Mouse (Mus musculus): ENCODE data around the gene Mtmr4. TPM values are rescaled to one million over a fixed set of nuclear protein-coding genes. Genes with fewer than 3 reads are reported as not detected.

Mtmr4 gene
- polyA plus RNA-seq, 1 experiment from 2014 or later, result 19.8 TPM

DNA sequence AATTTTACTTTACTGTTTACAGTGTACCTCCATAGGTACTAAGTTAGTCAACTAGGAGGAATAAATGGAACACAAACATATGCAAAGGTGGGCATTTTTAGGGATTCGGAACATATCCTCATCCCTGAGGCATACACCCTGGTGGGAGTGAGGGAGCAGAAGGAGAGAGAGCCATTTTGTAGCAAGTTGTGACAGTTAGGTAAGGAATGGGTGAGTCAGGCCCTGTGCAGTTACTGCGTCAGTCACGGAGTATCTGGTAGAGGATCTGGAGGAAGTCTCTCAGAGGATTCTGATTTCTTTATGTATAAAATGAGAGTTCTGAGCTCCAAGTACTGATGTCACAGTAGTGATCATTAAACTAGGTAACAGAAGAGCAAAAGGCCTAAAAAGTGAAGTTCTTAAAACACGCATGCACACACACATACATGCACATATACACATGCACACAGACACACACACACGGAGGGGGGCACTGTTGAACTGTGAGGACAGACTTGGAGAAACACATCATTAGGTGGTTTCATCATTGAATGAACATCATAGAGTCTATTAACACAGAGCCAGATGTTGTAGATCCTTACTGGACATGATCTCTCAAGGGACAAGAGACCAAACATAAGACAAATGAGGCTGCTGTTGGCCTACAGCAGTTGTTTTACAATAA lies 4.6 kb upstream of the Mtmr4 start:
- WGBS, result 86% methylated on average over 5 of the region's 5 CpGs
- H3K4me1 ChIP-seq (replicated peaks; ENCODE audit: insufficient read depth, low read length), result peaks cover 10% of the 10 kb centered on the region; the same call in 1 of the 2 replicates
- no peak for ATAC-seq (replicated peaks; ENCODE audit: low FRiP score, low read depth)

DNA sequence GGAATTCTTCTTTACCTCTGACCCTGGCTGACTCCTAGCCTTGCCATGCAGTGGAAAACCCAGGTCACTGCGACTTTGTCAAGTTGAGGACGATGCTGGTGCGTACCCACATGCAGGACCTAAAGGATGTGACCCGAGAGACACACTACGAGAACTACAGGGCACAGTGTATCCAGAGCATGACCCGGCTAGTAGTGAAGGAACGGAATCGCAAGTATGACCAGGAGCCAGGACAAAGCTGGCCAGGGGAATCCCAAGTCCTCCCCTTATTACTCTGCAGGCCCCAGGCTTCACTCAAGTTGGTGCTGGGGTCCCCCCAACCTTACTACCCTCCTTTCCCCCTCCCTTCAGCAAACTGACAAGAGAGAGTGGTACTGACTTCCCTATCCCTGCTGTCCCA lies 2.4 kb upstream of the Mtmr4 start:
- ATAC-seq (replicated peaks; ENCODE audit: low FRiP score, low read depth) (no peak), DNase-seq (ENCODE audit: low spot score) (no peak)
- no peak overlapping the region for H3K4me2 ChIP-seq (ENCODE audit: low read length)
- WGBS, result 91% methylated on average over 8 of the region's 8 CpGs
- H3K9me3 ChIP-seq (replicated peaks; ENCODE audit: low read length), result no peaks in the 10 kb centered on the region
- H3K36me3 ChIP-seq (ENCODE audit: insufficient read depth, low read length), result 0 out of 2 replicates have a peak, but pooled peaks cover 7% of the 10 kb centered on the region
- no peak overlapping the region for H3K27ac ChIP-seq
- no peaks in the 10 kb centered on the region for H3K27me3 ChIP-seq (ENCODE audit: insufficient read depth, low read length)
- no peak for TF ChIP-seq CTCF (IDR thresholded peaks at IDR 0.05; ENCODE audit: low read depth)
- peaks cover 11% of the 10 kb centered on the region; the same call in 1 of the 2 replicates for H3K4me1 ChIP-seq (replicated peaks; ENCODE audit: insufficient read depth, low read length)
- no peak overlapping the region for H3K9ac ChIP-seq (ENCODE audit: low read depth, low read length)
- no peak overlapping the region for H3K4me3 ChIP-seq (replicated peaks; ENCODE audit: low read depth, low read length)

More for the DNA sequence above, 4.6 kb upstream of the Mtmr4 start:
- no peak overlapping the region for H3K4me2 ChIP-seq (ENCODE audit: low read length)
- H3K36me3 ChIP-seq (ENCODE audit: insufficient read depth, low read length), result 0 out of 2 replicates have a peak, but pooled peaks cover 3% of the 10 kb centered on the region
- H3K27ac ChIP-seq, result no peak overlapping the region
- H3K9ac ChIP-seq (ENCODE audit: low read depth, low read length), result no peak overlapping the region
- DNase-seq (ENCODE audit: low spot score), result peak; percentile 66
- H3K9me3 ChIP-seq (replicated peaks; ENCODE audit: low read length), result no peaks in the 10 kb centered on the region
- 0 out of 2 replicates have a peak, but pooled peaks have one; percentile 2 for TF ChIP-seq CTCF (IDR thresholded peaks at IDR 0.05; ENCODE audit: low read depth)
- H3K27me3 ChIP-seq (ENCODE audit: insufficient read depth, low read length), result no peaks in the 10 kb centered on the region
- H3K4me3 ChIP-seq (replicated peaks; ENCODE audit: low read depth, low read length), result no peak overlapping the region

DNA sequence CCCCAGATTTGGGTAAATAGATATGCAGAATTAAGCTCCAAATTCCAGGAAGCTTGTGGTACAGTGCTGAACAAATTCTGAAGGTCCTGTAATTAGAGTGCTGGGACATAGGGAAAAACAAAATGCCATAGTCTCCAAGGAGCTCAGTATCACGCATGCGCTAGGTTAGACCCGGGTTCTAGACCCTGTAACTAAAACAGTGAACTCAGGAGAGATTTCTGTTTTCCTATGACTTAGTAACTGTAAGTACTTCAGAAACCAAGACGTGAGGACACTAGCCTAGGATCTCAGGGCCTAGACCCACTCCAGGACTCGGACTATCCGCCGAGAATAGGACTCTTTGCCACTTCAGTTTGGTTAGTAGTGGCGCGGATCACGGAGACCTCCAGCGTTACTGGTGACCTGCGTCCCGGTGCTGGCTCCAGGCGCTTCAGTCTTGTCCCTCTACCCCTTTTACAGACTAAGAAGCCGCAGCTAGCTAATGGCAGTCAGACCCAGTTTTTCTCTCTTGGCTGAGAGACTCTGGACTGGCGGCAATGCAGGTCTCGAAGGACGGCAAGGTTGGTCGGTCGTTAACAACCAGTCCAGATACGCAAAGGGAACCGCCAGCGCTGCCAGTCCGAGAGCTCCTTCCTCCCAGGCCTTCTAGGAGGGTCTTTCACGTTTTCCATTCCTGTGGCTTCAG lies 979 bp upstream of the Mtmr4 start:
- peak overlapping the region; percentile 68 for H3K4me3 ChIP-seq (replicated peaks; ENCODE audit: low read depth, low read length)
- peak; percentile 49 for DNase-seq (ENCODE audit: low spot score)
- no peaks in the 10 kb centered on the region for H3K27me3 ChIP-seq (ENCODE audit: insufficient read depth, low read length)
- TF ChIP-seq CTCF (IDR thresholded peaks at IDR 0.05; ENCODE audit: low read depth), result no peak
- peaks cover 14% of the 10 kb centered on the region; the same call in 1 of the 2 replicates for H3K4me1 ChIP-seq (replicated peaks; ENCODE audit: insufficient read depth, low read length)
- H3K9me3 ChIP-seq (replicated peaks; ENCODE audit: low read length), result no peaks in the 10 kb centered on the region
- H3K27ac ChIP-seq, result peak overlapping the region; percentile 94
- H3K9ac ChIP-seq (ENCODE audit: low read depth, low read length), result peak overlapping the region; percentile 82
- H3K4me2 ChIP-seq (ENCODE audit: low read length), result peak overlapping the region; percentile 76
- H3K36me3 ChIP-seq (ENCODE audit: insufficient read depth, low read length), result 0 out of 2 replicates have a peak, but pooled peaks cover 7% of the 10 kb centered on the region
- 2% methylated on average over 25 of the region's 25 CpGs for WGBS
- ATAC-seq (replicated peaks; ENCODE audit: low FRiP score, low read depth), result no peak

DNA sequence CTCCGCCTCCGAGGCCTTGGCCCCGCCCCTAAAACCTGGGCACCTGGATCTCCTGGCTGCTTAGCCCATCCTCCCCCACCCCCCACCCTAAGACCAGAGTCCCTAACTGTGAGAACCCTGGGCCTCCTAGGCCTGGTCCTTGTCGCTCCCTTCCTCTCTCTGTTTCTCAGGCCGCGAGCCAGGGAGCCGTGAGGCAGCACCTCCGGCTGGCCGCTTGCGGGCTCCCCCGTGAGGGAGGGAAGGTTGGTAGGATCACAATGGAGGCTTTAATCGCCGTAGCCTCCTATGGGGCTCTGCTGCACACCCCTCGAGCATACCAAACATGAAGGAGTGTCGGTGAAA lies 363 bp downstream of the Mtmr4 start:
- DNase-seq (ENCODE audit: low spot score) (no peak), ATAC-seq (replicated peaks; ENCODE audit: low FRiP score, low read depth) (no peak)
- Histone ChIP-seq H3K27ac (peak overlapping the region; percentile 94), H3K4me3 (replicated peaks; ENCODE audit: low read depth, low read length) (peak overlapping the region; percentile 45), H3K36me3 (ENCODE audit: insufficient read depth, low read length) (0 out of 2 replicates have a peak, but pooled peaks cover 12% of the 10 kb centered on the region), H3K9ac (ENCODE audit: low read depth, low read length) (peak overlapping the region; percentile 66), H3K27me3 (ENCODE audit: insufficient read depth, low read length) (no peaks in the 10 kb centered on the region), H3K4me1 (replicated peaks; ENCODE audit: insufficient read depth, low read length) (peaks cover 25% of the 10 kb centered on the region; the same call in 1 of the 2 replicates), H3K4me2 (ENCODE audit: low read length) (peak overlapping the region; percentile 57), H3K9me3 (replicated peaks; ENCODE audit: low read length) (no peaks in the 10 kb centered on the region)
- WGBS, result 2% methylated on average over 10 of the region's 15 CpGs
- peak; percentile 32; the same call in 1 of the 2 replicates for TF ChIP-seq CTCF (IDR thresholded peaks at IDR 0.05; ENCODE audit: low read depth)

DNA sequence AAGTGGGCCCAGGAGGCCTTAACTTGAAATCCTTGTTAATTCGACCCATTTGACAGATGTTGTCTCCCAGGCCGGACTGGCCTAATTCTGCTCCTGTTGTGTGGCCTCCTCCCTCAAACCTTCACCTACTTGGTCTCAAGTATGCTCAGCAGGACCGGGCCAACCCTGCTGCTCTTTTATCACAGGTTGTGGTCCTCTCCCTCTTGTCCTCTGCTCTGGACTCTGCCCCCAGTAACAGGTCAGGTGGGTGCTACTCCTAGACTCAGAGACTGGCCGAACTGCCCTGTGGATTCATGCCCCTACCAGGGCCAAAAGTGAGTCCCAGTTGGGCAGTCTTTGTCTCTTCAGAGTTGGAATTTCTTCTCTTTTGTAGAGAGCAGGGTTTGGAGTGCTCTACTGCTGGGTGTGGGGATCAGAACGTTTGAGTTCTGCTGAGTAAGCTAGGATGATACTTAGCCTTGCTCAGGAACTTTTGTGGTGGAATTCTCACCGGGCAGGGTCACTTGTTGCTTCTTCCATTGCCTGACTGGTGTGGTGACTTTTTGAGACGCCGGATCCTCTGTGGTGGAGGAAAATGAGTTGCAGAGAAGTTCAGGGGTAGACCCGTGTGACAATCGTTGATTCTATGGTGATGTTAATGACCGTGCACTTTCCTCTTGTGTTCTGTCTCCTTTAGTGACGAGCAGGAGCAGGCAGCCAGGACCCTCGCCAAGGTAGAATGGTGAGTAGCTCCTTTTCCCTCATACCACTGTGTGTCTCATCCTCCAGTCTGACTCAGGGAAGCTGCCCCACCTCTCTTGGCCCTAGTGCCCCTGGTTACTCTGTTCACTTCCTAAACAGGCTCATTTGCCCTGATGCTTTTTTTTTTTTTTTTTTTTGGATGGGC lies 994 bp downstream of the Mtmr4 start:
- DNase-seq (ENCODE audit: low spot score) (no peak), ATAC-seq (replicated peaks; ENCODE audit: low FRiP score, low read depth) (no peak)
- Histone ChIP-seq H3K9ac (ENCODE audit: low read depth, low read length) (peak overlapping the region; percentile 66), H3K27me3 (ENCODE audit: insufficient read depth, low read length) (no peaks in the 10 kb centered on the region), H3K36me3 (ENCODE audit: insufficient read depth, low read length) (peaks cover 15% of the 10 kb centered on the region; the same call in 1 of the 2 replicates), H3K4me3 (replicated peaks; ENCODE audit: low read depth, low read length) (peak overlapping the region; percentile 45), H3K27ac (peak overlapping the region; percentile 94), H3K4me1 (replicated peaks; ENCODE audit: insufficient read depth, low read length) (peaks cover 25% of the 10 kb centered on the region; the same call in 1 of the 2 replicates), H3K9me3 (replicated peaks; ENCODE audit: low read length) (no peaks in the 10 kb centered on the region), H3K4me2 (ENCODE audit: low read length) (peak overlapping the region; percentile 57)
- no peak for TF ChIP-seq CTCF (IDR thresholded peaks at IDR 0.05; ENCODE audit: low read depth)
- 30% methylated on average over 13 of the region's 13 CpGs for WGBS
